Mouse (Mus musculus) cerebellum, adult 11-12 months (tissue): Measurements from ENCODE around the gene Memo1.

Experiments
- DNase-seq: peaks from one replicate; pipeline ENCODE4 v3.0.0; 2022

Memo1 gene

DNA sequence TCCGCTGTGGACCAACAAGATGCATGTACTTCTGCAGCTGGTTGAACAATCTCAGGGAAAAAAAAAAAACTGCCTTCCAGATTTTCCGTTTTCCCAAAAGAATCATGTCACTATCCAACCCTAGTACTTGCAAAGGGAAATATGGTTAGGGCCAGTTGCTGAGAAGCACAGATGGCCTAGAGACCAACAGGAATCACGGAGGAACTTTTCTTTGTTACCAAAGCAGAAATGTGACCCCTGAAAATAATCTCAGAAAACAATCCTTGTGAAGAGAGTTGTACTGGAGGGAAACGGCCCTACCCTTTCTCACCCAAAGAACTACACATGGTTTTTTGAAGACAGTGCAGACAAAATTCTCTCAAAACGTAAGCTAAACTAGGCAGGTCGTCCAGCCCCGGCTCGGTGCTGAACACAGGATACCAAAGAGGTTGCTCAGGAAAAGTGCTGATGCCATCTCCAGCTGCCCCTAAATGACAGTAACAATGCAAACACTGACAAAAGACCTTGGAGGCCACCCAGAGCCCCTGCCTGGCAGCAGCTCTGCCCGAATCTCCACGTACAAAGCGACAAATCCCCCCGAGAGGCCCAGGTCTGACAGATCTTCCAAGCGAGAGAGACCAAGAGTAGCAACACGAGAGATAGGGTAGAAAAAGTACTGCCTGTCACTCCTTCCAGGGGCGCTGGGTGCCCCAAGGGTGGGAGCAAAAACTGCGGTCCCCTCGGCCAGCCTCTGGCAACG lies 1.5 kb downstream of the Memo1 start:
- DNase-seq, result no peak

DNA sequence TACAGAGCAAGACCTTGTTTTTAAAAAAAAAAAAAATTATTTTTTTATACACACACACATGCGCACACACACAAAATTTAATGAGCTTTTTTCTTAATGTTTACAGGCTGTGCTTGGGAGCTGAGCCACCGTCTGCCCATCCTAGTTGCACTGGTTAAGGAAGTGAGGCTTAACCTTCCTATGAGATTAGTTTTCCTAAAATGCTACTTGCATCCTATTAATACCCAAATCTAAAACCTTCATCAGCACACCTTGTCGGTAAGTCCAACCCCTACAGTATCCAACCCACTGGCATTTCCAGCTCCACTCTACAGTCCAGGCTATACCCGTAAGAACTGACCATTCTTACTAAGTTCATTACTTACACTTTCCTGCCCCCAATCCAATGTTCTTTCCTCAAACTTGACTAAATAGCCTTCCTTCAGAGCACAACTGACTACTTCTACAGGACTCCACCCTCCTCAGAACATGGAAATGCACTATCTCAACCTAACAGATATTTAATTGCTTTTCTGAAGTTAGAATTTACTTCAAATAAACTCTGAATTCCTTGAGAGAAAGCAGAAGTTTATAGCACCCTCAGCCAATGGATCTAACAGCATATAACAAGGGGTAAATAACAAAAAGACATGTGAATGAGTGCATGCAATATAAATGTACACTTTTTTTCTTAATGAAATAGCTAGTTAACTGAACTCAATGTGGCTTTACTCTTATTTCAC lies 3.5 kb downstream of the Memo1 start:
- DNase-seq, result no peak

DNA sequence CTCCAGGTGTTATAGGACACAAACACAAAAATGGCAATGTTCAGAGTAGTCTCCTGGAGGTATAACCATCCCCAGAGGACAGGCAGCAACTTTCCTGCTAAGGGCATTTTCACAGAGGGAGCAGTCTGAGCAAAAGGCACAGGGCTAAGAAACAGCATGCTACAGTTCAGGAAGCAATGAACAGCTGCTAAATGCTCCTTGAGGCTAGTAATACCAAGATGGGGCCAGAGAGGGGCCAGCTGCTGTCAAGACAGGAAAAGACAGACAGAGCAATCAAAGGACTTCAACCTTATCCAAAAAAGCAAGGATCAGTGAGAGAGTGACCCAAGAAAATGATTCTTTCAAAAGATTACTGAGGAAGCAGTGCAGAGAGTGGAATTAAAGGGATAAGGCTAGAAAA lies 4.5 kb downstream of the Memo1 start:
- no peak for DNase-seq

DNA sequence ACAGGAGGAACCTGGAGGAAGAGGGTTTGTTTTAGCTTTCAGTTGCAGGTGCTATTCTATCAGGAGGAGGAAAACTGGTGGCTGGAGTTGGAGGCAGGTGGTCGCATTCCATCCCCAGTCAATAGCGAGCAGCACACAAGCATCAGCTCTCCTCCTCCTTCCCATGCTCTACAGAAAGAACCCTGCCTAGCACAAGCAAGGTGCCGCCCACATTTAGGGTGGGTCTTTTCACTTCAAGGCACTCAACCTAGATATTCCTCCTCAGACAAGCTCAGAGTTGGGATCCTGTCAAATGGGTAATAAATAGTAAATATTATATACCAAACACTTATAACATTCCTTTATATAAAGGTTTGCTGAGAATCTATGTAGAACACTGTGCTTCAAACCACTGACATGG lies 5.1 kb downstream of the Memo1 start:
- DNase-seq, result no peak

DNA sequence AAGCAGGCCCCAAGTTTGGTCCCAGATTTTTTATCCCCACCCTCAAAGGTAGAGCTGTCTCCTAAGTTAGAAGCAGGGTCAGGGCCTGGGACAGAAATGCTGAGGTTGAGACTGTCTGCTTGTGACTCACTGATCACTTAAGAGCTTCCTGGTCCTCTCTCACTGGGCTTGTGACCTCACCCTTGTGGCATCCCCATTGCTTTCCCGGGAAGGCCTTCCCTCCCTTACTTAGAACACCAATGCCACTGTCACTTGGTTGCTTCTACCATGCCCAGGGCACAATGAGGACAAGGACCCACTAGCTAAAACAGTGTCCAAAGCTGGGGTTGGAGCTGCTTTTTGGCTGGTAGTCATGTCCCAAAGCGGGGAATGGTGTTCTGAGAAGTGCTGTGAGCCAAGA lies 6.7 kb downstream of the Memo1 start:
- DNase-seq, result no peak

DNA sequence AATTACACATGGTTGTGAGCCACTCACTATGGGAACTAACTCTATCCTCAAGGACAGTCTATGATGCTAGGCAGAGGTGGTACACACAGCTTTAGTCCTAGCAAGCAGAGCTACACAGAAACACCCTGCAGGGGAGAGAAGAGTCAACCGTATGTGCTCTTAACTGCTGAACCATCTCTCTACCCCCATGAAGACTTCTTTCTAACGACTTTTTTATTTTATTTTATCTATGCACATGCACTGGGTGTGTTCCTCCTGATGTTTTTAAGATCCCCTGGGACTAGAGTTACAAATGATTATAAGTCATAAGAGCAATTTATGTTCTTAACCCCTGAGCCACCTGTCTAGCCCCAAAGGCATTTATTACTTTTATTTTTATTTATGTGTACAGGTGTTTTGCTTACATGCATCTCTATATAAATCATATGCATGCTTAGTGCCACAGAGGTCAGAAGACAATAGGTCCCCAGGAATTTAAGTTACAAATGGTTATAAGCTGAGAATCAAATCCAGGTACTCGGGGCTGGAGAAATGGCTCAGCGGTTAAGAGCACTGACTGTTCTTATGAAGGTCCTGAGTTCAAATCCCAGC lies 9.1 kb downstream of the Memo1 start:
- DNase-seq, result no peak

DNA sequence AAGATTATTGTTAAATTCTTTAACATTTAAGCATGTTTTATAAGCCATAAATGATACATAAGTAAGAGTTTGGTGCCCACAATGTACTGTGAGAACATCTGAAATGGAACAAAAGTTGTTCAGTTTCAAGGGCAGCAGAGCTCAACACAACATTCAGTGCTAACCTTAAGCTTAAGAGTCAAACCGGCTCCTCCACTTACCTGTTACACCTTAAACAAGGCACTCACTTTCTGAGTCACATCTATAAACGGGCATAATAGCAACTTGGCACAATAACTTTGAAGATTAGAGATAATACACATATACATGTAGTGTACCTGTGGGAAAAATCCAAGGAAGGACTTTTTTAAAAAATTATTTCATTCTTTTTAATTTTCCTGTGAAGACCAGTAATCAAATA lies 9.6 kb downstream of the Memo1 start:
- no peak for DNase-seq

DNA sequence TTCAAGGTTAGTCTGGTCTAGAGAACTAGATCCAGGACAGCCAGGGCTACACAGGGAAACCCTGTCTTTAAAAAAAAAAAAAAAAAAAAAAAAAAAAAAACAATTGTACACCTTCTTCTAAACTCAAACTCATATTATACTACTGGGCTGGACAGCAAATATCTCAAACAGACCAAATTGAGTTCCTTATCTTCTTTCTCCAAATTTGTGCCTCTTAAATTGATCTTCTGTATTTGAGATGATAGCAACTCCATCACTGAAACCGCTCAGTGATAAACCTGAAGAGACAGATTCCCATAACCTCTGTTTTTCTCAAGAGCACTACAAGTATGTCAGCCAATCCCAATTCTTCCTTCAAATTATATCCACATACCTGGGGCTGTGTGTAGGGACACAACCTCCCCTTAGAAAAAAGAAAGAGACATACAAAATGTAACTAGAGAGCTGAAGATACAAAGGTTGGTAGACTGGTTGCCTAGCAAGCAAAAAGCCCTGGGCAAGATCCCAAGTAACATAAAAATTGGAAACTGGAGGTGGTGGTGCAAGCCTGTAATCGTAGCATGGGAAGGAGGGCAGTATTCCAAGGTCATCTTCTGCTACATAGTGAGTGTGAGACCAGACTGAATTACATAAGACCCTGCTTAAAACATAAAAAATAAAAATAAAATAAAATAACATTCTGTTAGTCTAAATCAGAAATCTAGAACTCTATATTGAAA lies 10.8 kb downstream of the Memo1 start:
- no peak for DNase-seq

DNA sequence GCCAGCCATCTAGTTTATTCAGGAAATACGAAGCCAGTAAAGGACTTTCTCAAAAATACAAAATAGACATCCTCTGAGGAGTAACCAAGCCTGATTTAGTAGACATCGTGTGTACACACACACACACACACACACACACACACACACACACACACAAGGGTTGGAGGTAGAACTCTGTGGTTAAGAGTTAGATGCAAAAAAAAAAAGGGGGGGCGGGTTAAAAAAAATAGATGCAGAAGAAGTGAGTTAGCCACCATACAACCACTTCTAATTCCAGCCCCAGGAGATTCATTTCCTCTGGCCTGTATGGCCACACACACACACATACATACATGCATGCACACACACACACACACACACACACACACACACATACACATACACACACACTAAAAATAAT lies 13.3 kb downstream of the Memo1 start:
- no peak for DNase-seq

DNA sequence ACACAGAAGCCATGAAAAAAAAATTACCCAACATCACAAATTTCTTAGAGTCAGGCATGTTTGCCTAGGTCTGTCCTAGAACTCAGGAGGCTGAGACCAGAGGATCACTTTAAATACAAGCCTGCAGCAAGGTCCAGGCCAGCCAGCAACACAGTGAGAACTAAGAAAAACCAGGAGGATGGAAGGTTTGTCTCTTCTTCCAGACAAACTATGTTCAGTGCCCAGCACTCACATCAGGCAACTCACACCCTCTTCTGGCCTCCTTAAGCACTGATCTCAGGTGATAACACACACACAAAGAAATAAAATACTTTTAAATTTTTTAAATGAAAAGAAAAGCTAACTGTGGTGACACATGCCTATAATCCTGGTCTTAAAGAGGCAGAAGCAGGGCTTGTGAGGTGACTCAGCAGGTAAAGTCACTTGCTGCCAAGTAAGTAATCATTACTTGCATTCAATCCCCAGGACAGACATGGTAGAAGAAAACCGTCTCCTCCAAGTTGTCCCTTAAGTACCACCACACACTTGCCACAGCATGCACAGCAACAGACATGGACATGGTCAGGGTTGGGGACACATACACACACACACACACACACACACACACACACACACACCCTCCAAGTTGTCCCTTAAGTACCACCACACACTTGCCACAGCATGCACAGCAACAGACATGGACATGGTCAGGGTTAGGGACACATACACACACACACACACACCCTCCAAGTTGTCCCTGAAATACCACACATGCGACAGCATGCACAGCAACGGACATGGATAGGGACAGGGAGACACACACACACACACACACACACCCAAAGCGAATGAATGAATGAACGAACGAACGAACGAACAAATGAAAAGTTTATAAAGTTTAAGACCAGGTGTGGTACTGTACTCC lies 16.1 kb downstream of the Memo1 start:
- no peak for DNase-seq

DNA sequence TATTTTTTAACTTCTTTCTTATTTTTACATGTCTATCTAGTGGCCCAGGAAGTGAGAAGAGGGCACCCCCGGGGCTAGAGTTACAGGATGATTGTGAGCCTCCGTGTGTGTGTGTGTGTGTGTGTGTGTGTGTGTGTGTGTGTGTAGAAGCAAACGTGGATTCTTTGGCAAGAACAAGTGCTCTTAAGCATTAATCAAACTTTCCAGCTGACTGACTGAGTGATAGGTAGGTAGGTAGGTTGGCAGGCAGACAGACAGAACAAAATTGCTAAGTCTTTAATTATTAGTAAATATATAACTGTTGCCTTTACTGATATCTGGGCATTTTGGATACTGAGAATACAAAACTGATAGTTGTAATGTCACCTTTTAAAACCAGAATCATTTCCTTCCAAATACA lies 20.9 kb downstream of the Memo1 start:
- DNase-seq, result no peak

DNA sequence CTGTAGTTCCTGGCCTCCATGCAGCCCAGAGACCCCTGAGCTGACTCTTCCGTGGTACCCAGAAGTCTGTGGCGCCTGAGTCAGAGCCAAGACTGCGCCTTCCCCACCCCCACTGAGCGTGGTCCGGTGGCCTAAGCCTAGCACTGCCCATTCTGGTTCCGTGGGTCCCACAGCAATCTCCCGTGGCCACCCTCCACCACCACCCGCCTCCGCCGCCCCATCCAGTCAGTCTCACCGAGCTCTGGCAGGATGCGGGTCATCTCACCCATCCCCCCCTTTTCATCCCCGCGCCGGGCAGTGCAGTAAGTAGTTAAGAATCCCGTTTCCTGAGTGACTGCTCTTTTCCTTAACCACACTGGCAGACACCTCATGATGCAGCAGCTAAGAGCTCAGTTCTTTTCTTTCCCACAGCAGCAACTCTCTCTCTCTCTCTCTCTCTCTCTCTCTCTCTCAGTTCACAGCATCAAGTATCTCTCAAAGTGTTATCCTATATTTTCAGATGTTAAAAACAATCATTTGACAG lies 22.6 kb downstream of the Memo1 start:
- DNase-seq, result no peak

DNA sequence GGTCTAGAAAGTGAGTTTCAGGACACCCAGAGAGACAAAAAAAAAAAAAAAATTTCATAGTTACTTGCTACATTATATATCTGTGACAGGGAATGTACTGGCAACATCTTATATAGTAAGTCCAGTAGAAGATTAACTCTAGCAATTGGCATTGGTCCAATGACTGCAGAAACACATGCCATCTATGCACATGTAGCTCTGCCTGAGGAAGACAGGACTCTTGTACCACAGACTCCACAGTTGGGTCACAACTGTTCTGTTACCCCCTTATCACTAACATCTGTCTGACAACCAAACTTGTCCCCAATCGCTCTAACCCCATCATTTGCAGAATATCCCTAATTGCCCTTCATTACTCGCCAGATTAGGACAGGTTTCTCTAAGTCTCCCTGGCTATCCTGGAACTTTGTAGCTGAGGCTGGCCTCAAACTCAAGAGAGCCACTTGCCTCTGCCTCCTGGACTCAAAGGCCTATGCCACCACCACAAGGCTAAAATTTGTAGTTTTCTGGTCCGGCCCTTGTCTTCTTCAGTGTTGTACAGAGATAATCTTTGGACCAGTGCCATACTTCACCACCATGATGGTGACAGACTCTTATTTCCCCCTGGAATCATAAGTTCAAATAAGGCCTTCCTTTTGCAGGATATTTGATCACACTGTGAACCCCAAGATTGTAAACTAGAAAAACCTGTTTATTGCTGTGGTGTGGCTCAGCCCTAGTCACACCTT lies 23.6 kb downstream of the Memo1 start:
- no peak for DNase-seq

DNA sequence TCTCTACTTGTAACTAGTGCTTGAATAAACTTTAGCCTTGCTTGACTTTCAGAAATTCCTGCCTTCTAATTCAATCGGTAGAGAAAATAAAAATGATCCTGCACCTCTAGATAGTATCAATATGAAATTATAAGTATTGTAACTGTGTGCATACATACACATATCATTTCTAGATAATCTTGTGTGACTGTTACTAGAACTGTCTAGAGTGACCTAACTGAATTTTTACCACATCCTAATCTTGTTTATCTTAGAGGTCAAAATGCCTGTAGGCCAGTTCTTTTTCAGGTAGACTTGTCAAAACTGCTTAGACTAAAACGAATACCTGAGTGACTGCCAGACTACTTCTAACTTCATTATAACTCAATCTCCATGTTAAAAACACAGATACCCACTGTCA lies 25.1 kb downstream of the Memo1 start:
- DNase-seq, result no peak

DNA sequence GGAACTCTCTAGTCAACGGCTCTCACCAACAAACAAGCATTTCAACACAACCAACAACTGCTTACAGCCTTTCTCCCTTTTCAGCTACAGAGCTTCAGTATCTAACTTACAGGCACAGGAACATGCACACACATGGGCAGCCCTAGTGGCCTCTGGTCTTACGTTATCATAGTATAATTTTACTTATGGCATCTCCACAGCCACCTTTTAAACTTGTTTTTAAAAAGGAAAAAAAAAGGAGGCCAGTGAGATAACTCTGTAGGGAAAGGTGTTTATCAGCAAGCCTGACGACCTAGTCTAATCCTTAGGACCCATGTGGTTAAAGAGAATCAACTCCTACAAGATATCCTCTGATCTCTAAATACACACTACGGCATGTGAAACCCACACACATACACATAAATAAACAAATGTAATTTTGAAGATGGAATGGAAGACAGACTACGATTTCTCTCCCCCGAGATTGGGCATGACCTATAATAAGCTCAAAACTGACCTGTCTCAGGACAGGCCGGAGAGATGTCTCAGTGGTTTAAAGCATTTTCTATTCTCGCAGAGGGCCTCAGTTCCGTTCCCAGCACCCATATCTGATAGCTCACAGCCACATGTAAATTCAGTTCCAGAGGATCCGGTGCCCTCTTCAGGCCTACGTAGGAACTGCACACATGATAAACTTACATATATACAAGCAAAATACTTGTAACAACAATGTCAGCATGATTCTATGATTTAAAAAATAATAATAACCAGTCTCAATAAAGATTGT lies 27.7 kb downstream of the Memo1 start:
- DNase-seq, result no peak

DNA sequence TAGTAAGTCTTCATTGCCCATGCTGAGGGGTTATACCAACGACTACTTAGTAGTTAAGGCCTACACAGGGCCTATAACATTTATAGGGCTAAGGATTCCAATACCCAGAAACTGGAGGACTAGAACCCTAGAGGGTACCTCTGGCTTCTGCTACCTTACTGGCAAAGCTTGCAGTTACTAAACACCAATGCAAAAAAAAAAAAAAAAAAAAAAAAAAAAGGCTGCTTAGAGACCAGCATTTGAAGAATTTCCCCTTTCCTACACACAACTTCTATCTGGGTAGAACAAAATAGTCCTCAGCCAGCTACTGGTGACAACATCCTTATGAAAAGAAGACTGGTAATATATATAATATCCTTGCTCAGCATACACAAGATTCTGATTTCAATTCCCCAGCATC lies 29.7 kb downstream of the Memo1 start:
- DNase-seq, result no peak

DNA sequence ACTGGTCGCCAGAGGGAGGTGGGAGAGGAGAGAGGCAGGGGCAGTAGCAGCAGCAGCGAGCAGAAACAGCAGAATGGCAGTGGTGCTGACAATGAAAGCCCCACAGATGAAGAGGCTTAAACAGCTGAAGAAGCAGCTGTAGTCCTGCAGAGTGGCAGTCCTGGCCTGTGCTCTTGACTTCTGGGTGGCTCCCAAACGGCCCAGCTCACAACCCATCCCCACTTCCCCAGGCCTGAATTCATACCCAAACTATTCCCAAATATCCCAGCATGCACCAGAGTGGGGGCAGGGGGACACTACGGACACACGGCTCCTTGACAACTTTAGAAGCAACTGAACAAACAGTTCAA lies 30.2 kb downstream of the Memo1 start:
- DNase-seq, result no peak

DNA sequence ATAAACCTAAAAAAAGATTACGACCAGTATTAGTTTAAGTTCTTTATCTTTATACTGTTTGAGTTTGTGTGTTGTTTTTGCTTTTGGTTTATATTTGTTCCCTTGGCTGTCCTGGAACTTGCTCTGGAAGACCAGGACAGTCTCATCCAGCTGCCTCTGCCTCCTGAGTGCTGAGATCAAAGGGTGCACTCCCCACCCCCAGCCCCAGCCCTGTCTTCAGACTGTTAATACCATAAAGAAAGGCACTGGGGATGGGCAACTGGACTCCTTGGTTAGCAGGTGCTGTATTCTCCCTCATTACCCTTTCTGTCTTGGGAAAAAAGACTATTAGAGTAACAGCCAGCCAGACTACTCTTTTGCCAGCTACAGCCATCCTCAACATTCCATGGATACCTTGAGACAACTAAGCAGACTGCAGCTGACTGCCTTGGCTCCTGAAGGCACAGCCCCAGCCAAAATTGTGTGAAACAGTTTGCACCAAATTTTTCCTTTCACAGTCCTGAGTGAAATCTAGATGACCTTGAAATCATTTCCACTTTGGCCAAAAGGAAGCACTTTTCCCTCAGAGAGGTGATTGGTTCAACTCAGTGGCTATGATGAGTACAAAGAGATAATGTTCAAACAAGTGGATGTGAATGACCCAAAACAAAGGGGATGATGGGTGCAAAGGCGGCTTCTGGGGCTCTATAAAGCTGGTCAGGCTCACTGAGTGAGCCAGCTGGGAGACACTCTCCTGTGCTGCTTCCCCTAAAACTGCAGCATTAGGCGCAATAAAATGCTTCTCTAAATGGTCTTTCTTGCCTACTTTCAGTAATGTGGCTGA lies 30.8 kb downstream of the Memo1 start:
- no peak for DNase-seq

DNA sequence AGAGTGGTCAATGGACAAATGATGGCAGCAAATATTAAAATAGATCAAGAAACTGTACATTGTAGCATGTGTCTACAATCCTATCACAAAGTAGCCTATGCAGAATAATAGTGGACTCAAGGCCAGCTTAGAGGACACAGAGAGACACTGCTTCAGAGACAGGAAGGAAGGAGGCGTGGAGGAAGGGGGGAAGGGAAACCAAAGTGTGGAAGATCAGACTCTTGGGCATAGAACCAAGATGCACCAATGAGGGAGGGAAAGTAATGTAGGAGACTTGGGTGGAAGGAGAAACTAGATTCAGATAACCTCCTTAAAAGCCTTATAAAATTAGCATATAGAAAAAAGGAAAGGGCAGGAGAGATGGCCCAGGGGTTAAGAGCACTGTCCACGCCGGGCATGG lies 32.9 kb downstream of the Memo1 start:
- DNase-seq, result no peak

DNA sequence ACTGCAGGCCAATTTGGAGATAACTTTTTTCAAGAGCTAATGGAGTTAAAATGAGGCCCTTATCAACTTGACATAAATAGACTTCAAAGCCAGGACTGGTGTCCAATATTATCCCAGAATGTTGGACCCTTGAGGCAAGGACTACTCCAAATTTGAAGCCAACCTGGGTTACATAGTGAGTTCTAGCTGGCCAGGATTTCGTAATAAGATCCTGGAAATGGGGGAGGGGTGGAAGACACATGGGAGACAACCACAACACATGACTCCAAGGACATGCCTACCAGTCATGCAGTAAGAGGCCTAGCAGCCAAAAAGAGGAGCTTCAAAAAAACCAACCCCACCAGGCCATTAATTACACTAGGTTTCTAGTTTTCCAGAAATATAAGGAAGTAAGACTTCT lies 50.0 kb downstream of the Memo1 start:
- no peak for DNase-seq
